Mouse (Mus musculus): ENCODE measurements around the gene Sap30l. TPM values are rescaled to one million over a fixed set of nuclear protein-coding genes. Genes with fewer than 3 reads are reported as not detected.

Sap30l gene
- total and polyA plus RNA-seq, 3 experiments, result 17.1 to 23.1 (median 20.8) TPM

DNA sequence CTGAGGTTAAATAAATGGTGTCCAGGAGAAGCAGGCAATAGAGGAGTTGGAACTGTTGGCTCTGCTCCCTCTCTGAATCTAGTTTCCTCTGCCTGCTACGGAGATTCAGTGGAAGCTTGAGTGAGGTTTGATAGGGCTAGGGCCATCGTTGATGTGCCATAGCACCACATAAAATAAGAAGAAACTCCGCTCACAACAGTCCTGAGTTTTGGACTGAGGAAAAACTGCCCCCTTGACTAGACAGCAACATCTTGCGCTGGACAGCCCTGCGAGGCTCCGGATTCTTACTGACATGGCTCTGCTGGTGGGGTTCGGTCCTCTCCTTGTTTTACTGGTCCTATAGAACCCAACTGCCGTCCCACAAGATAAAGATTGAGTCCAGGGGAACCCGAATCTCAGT is 35.0 kb downstream of the Sap30l start:
- peaks cover 90% of the 10 kb centered on the region for H3K27me3 ChIP-seq (replicated peaks)
- no peak for DNase-seq (ENCODE audit: extremely low read depth)
- H3K4me2 ChIP-seq (ENCODE audit: insufficient read depth, low read depth, poor library complexity, severe bottlenecking), result no peak overlapping the region
- in situ Hi-C loops (cut with MboI; ENCODE audit: low pct_ligation_motif_present, low pct_unique_long_range_greater_than_20kb, low sequenced_read_pairs) (no loop called here), dilution Hi-C loops (cut with MboI; ENCODE audit: extremely low pct_ligation_motif_present, extremely low pct_unique_long_range_greater_than_20kb, low sequenced_read_pairs) (no loop called here)
- H3K4me1 ChIP-seq (ENCODE audit: control insufficient read depth in 1 of 2, insufficient read depth in 2 of 2), result no peaks in the 10 kb centered on the region
- no peaks in the 10 kb centered on the region for H3K36me3 ChIP-seq (replicated peaks in 1 of 2; ENCODE audit: control insufficient read depth in 1 of 2, insufficient read depth in 1 of 2, low read length in 1 of 2)
- H3K27ac ChIP-seq (ENCODE audit: insufficient read depth, low read depth), result no peak overlapping the region
- no peak overlapping the region for H3K9ac ChIP-seq (ENCODE audit: insufficient read depth, low read depth)
- no peaks in the 10 kb centered on the region for H3K9me3 ChIP-seq (replicated peaks; ENCODE audit: low read length)
- TF ChIP-seq ELF1 (IDR thresholded peaks at IDR 0.05; ENCODE audit: low read depth, low read length), result no peak
- TF ChIP-seq KAT2A (IDR thresholded peaks at IDR 0.05; ENCODE audit: insufficient replicate concordance, low read length), result no peak
- no peak for TF ChIP-seq MXI1 (IDR thresholded peaks at IDR 0.05; ENCODE audit: low read depth, low read length)
- TF ChIP-seq BHLHE40 (IDR thresholded peaks at IDR 0.05; ENCODE audit: low read depth, low read length), result no peak
- no peak for TF ChIP-seq ZNF384 (IDR thresholded peaks at IDR 0.05; ENCODE audit: low read depth, low read length)
- TF ChIP-seq IRF4 (IDR thresholded peaks at IDR 0.05; ENCODE audit: low read depth, low read length), result no peak
- TF ChIP-seq SMC3 (IDR thresholded peaks at IDR 0.05; ENCODE audit: low read depth, low read length), result no peak
- no peak for TF ChIP-seq JUN (IDR thresholded peaks at IDR 0.05; ENCODE audit: insufficient read depth, low read depth, low read length)
- TF ChIP-seq ZC3H11A (IDR thresholded peaks at IDR 0.05; ENCODE audit: low read depth, low read length), result no peak
- TF ChIP-seq TCF12 (IDR thresholded peaks at IDR 0.05; ENCODE audit: low read depth, low read length), result no peak
- no peak for TF ChIP-seq EP300 (IDR thresholded peaks at IDR 0.05; ENCODE audit: low read length)
- TF ChIP-seq MYC (IDR thresholded peaks at IDR 0.05; ENCODE audit: low read depth, low read length), result no peak
- no peak for TF ChIP-seq MAZ (IDR thresholded peaks at IDR 0.05; ENCODE audit: low read depth, low read length)
- no peak for TF ChIP-seq ETS1 (conservative IDR thresholded peaks at IDR 0.05; ENCODE audit: low read depth, low read length)
- TF ChIP-seq CHD2 (IDR thresholded peaks at IDR 0.05; ENCODE audit: low read length), result no peak
- no peak overlapping the region for H3K4me3 ChIP-seq (replicated peaks in 1 of 3; ENCODE audit: low read depth in 2 of 3, low read length in 2 of 3, poor library complexity in 1 of 3)
- H3K79me2 ChIP-seq (replicated peaks; ENCODE audit: control insufficient read depth, extremely low read depth, insufficient read depth, poor library complexity, severe bottlenecking), result no peaks in the 10 kb centered on the region

DNA sequence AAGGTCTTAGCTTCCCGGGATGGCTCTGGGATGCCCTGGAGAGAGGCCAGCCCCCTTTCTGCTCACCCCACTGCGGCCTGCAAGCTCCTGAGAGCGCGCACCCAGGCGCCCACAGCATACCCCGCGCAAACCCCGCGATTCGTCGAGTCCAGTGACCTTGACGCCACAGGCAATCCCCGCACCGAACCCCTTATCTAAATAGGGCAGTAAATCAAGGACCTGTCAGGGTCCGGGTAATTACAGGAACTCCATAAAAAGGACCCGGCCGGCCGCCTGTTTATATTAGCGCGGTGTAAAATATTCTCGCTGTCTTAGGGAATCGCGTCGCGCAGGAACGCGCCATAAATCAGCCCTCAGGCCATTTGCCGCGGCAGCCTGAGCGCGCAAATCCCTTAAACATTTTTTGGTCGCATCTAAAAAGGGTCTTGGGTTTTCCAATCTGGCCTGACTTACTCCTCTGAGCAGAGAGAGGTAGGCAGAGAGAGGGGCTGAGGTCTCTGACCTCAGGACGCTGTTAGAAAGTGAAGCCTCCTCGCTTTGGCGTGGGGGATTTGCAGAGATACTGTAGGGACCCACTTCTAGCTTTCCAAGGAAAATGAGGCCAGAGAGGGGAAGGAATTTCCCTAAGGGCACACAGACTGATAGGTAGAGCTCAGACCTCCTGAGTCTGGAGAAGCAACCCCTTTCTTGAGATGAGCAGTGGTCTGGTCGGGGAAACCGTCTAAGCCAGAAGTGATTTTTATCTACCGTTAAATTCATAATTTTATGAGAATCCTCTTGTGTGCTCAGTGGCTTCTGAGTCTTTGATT is 35.6 kb downstream of the Sap30l start:
- H3K27me3 ChIP-seq (replicated peaks), result peaks cover 89% of the 10 kb centered on the region

More for the DNA sequence above, 35.6 kb downstream of the Sap30l start:
- no peak for DNase-seq (ENCODE audit: extremely low read depth)
- no peaks in the 10 kb centered on the region for H3K36me3 ChIP-seq (replicated peaks in 1 of 2; ENCODE audit: control insufficient read depth in 1 of 2, insufficient read depth in 1 of 2, low read length in 1 of 2)
- H3K79me2 ChIP-seq (replicated peaks; ENCODE audit: control insufficient read depth, extremely low read depth, insufficient read depth, poor library complexity, severe bottlenecking), result no peaks in the 10 kb centered on the region
- no peak overlapping the region for H3K4me3 ChIP-seq (replicated peaks in 1 of 3; ENCODE audit: low read depth in 2 of 3, low read length in 2 of 3, poor library complexity in 1 of 3)
- TF ChIP-seq ZC3H11A (IDR thresholded peaks at IDR 0.05; ENCODE audit: low read depth, low read length) (no peak), RAD21 (IDR thresholded peaks at IDR 0.05; ENCODE audit: low read depth, low read length) (no peak), SMC3 (IDR thresholded peaks at IDR 0.05; ENCODE audit: low read depth, low read length) (no peak), ETS1 (conservative IDR thresholded peaks at IDR 0.05; ENCODE audit: low read depth, low read length) (no peak), MAFK (IDR thresholded peaks at IDR 0.05; ENCODE audit: insufficient replicate concordance, low read length) (no peak), MEF2A (IDR thresholded peaks at IDR 0.05; ENCODE audit: borderline replicate concordance, low read depth, low read length) (no peak), KAT2A (IDR thresholded peaks at IDR 0.05; ENCODE audit: insufficient replicate concordance, low read length) (no peak), E2F4 (IDR thresholded peaks at IDR 0.05; ENCODE audit: insufficient replicate concordance, low read depth, low read length) (no peak), USF2 (conservative IDR thresholded peaks at IDR 0.05; ENCODE audit: low read depth, low read length) (no peak), IRF4 (IDR thresholded peaks at IDR 0.05; ENCODE audit: low read depth, low read length) (no peak), CHD1 (IDR thresholded peaks at IDR 0.05; ENCODE audit: low read depth, low read length) (no peak), MAX (IDR thresholded peaks at IDR 0.05; ENCODE audit: low read length) (no peak)
- H3K9me3 ChIP-seq (replicated peaks; ENCODE audit: low read length), result no peaks in the 10 kb centered on the region
- dilution Hi-C loops (cut with MboI; ENCODE audit: extremely low pct_ligation_motif_present, extremely low pct_unique_long_range_greater_than_20kb, low sequenced_read_pairs) (no loop called here), in situ Hi-C loops (cut with MboI; ENCODE audit: low pct_ligation_motif_present, low pct_unique_long_range_greater_than_20kb, low sequenced_read_pairs) (no loop called here)
- H3K27ac ChIP-seq (ENCODE audit: insufficient read depth, low read depth), result no peak overlapping the region
- H3K4me1 ChIP-seq (ENCODE audit: control insufficient read depth in 1 of 2, insufficient read depth in 2 of 2), result no peaks in the 10 kb centered on the region
- no peak overlapping the region for H3K4me2 ChIP-seq (ENCODE audit: insufficient read depth, low read depth, poor library complexity, severe bottlenecking)
- no peak overlapping the region for H3K9ac ChIP-seq (ENCODE audit: insufficient read depth, low read depth)

Measured in CH12.LX (cell line).